Mouse (Mus musculus): Measurements from ENCODE around the gene Spred2.
"Not testable (repeated sequence)": the region's sequence is repeated elsewhere in the genome, so short reads cannot be mapped to it uniquely, and the experiment has no call there.

Spred2 gene

GRCm38 (mm10) chr11:20064086-20064485, 139.9 kb downstream of the Spred2 start:
- not testable (repeated sequence) for DNase-seq

GRCm38 (mm10) chr11:20064926-20065325, 140.8 kb downstream of the Spred2 start:
- no peak for DNase-seq

- peak; percentile 82 to 89 for DNase-seq
Measured at GRCm38 (mm10) chr11:20066106-20066505, 141.9 kb downstream of the Spred2 start.

- DNase-seq: no peak
Measured at GRCm38 (mm10) chr11:20067521-20067920, 143.3 kb downstream of the Spred2 start.

- no peak for DNase-seq
Measured at GRCm38 (mm10) chr11:20068346-20069004, 144.3 kb downstream of the Spred2 start.

GRCm38 (mm10) chr11:20072174-20072573, 148.0 kb downstream of the Spred2 start:
- DNase-seq: peak; percentile 24 to 53

- no peak for DNase-seq
Measured at GRCm38 (mm10) chr11:20072826-20073225, 148.7 kb downstream of the Spred2 start.

Data from cerebellum, postnatal 36 days (tissue).